Comparison of ENCODE assay signal across 10 mouse cellular contexts in genomic region chr16:18383756-18384155, GRCm38 (mm10). TPM values are rescaled to one million over a fixed set of nuclear protein-coding genes. Genes with fewer than 3 reads are reported as not detected.
A peak's percentile ranks its signal among the peaks of the same experiment; 100 is the strongest.
DNase-seq lines count a peak whose midpoint lies in the region; ATAC-seq and TF ChIP-seq lines count a peak whose summit lies in the region.
"Had no signal": no experiment of that assay in that cellular context is flagged by ENCODE, and none has a peak within 500 bp of the region (broad histone marks: within the 10 kb centered on the region; RNA-seq: fewer than 3 reads in every experiment).

No protein-coding gene starts in this region.

- no peak for TF ChIP-seq CTCF in left cerebral cortex, adult 2 months (IDR thresholded peaks at IDR 0.05)

- ATAC-seq in heart, embryonic 14.5 days (ENCODE audit: insufficient number of reproducible peaks, insufficient read depth, low FRiP score, low read depth) = no peak

- DNase-seq in heart, adult 8-10 months (ENCODE audit: low spot score) = no peak
- DNase-seq in retina, postnatal 1 day = peak; percentile 5
- no peak for DNase-seq in retina, embryonic 14.5 days (ENCODE audit: low spot score)
- DNase-seq in kidney, postnatal 25 days = peak; percentile 70 to 71
- no peak for DNase-seq in right cerebral cortex, postnatal 4 days
- no peak for DNase-seq in right cerebral cortex, postnatal 14 days
- no peak for DNase-seq in left cerebral cortex, adult 2 months (ENCODE audit: extremely low spot score in 1 of 2, low spot score in 2 of 2)

- intact Hi-C loops in left cerebral cortex, adult 2 months (cut with DNase I) = no loop called here

- WGBS in heart, embryonic 14.5 days = 31% methylated on average over 3 of the region's 3 CpGs

- H3K9me3 ChIP-seq in heart, embryonic 14.5 days (ENCODE audit: control insufficient read depth, low read length) = no peaks in the 10 kb centered on the region
- H3K9me3 ChIP-seq: limb, embryonic 15.5 days had no signal

- no peak overlapping the region for H3K4me3 ChIP-seq in heart, embryonic 14.5 days (ENCODE audit: control insufficient read depth in 1 of 2, insufficient read depth in 1 of 2, low read depth in 1 of 2, low read length in 2 of 2)
- H3K4me3 ChIP-seq in left cerebral cortex, adult 2 months = no peak overlapping the region
- H3K4me3 ChIP-seq: limb, embryonic 15.5 days; myocyte had no signal

- H3K27me3 ChIP-seq in heart, embryonic 14.5 days (ENCODE audit: control insufficient read depth, insufficient read depth, low read length) = no peaks in the 10 kb centered on the region
- H3K27me3 ChIP-seq: limb, embryonic 15.5 days had no signal

- peak overlapping the region; percentile 21; the same call in 1 of the 2 replicates for H3K9ac ChIP-seq in heart, embryonic 14.5 days (ENCODE audit: low read length)
- H3K9ac ChIP-seq: limb, embryonic 15.5 days had no signal

- H3K36me3 ChIP-seq in heart, embryonic 14.5 days (ENCODE audit: control insufficient read depth, insufficient read depth, low read length) = no peaks in the 10 kb centered on the region
- H3K36me3 ChIP-seq: limb, embryonic 15.5 days had no signal

- H3K27ac ChIP-seq in heart, embryonic 14.5 days (replicated peaks in 1 of 2; ENCODE audit: control insufficient read depth in 1 of 2, insufficient read depth in 1 of 2, low read depth in 2 of 2, low read length in 2 of 2) = no peak overlapping the region
- H3K27ac ChIP-seq in left cerebral cortex, adult 2 months = no peak overlapping the region; the same call in 1 of the 2 replicates
- H3K27ac ChIP-seq: limb, embryonic 15.5 days had no signal

- H3K4me2 ChIP-seq in heart, embryonic 14.5 days (ENCODE audit: low read length) = no peak overlapping the region
- H3K4me2 ChIP-seq: limb, embryonic 15.5 days had no signal

- peaks cover 31 to 46% of the 10 kb centered on the region in 2 experiments for H3K4me1 ChIP-seq in heart, embryonic 14.5 days (ENCODE audit: control insufficient read depth in 2 of 2, insufficient read depth in 2 of 2, low read length in 2 of 2)

RNA-seq across cellular contexts. Expression of gene Arvcf, which starts 35.8 kb away (rescaled TPM):
- 31.8 and 32.3 TPM in 2 replicates for polyA plus RNA-seq in heart, embryonic 14.5 days (2014; fragmentation: Nextera tagmentation; extraction: Ambion mirVana)
- total RNA-seq in heart, adult 8-10 months (2022) = 10 to 100 TPM; 12.6 to 20.0 (median 16.2) TPM
- total RNA-seq in left cerebral cortex, adult 2 months (2021) = 10 to 100 TPM; 39.1 to 50.4 TPM

RNA-seq across cellular contexts. Expression of gene Tango2, which starts 35.9 kb away (rescaled TPM):
- polyA plus RNA-seq in heart, embryonic 14.5 days (2014; fragmentation: Nextera tagmentation; extraction: Ambion mirVana) = 65.0 and 67.9 TPM in 2 replicates
- total RNA-seq in heart, adult 8-10 months (2022) = 100 to 1,000 TPM; 184 to 210 (median 190) TPM
- 100 to 1,000 TPM; 154 to 158 TPM for total RNA-seq in left cerebral cortex, adult 2 months (2021)

RNA-seq across cellular contexts. Expression of gene Txnrd2, which starts 42.4 kb away (rescaled TPM):
- polyA plus RNA-seq in heart, embryonic 14.5 days (2014; fragmentation: Nextera tagmentation; extraction: Ambion mirVana) = 34.0 and 34.7 TPM in 2 replicates
- total RNA-seq in heart, adult 8-10 months (2022) = 10 to 100 TPM; 37.0 to 49.9 (median 42.1) TPM
- total RNA-seq in left cerebral cortex, adult 2 months (2021) = 10 to 100 TPM; 18.2 to 22.5 TPM

RNA-seq across cellular contexts. Expression of gene Comt, which starts 42.9 kb away (rescaled TPM):
- polyA plus RNA-seq in heart, embryonic 14.5 days (2014; fragmentation: Nextera tagmentation; extraction: Ambion mirVana) = 110 and 112 TPM in 2 replicates
- 100 to 1,000 TPM; 146 to 174 (median 157) TPM for total RNA-seq in heart, adult 8-10 months (2022)
- total RNA-seq in left cerebral cortex, adult 2 months (2021) = 10 to 100 TPM; 87.2 to 87.6 TPM

Comparison
In these comparisons a context has a peak if more than half of its experiments do, and no peak if none do; other contexts are left out.
1. DNase-seq: peak in retina, postnatal 1 day (single experiment) and kidney, postnatal 25 days (2 of 2); none in heart, adult 8-10 months (single experiment), retina, embryonic 14.5 days (single experiment), right cerebral cortex, postnatal 4 days (single experiment), right cerebral cortex, postnatal 14 days (single experiment) and left cerebral cortex, adult 2 months (0 of 2).